In genomic region chr7:128460865-128461228, GRCm38 (mm10) we compare ENCODE assay signal across 8 mouse cellular contexts. TPM values are rescaled to one million over a fixed set of nuclear protein-coding genes. Genes with fewer than 3 reads are reported as not detected.
A peak's percentile ranks its signal among the peaks of the same experiment; 100 is the strongest.
DNase-seq lines count a peak whose midpoint lies in the region; ATAC-seq and TF ChIP-seq lines count a peak whose summit lies in the region.

No protein-coding gene starts in this region.

- no peak for TF ChIP-seq POLR2A in spleen, adult 2 months (IDR thresholded peaks at IDR 0.05; ENCODE audit: low read depth, low read length)

- 0% methylated on average over 21 of the region's 23 CpGs for WGBS in heart, embryonic 10.5 days
- under 1% methylated on average over 21 of the region's 23 CpGs for WGBS in spleen, adult 2 months
- under 1% methylated on average over 21 of the region's 23 CpGs for WGBS in forebrain, embryonic 16.5 days
- 0% methylated on average over 21 of the region's 23 CpGs for WGBS in liver, embryonic 14.5 days (ENCODE audit: insufficient replicate concordance)

- H3K27ac ChIP-seq in heart, embryonic 10.5 days = peak overlapping the region; percentile 99
- peak overlapping the region; percentile 65 for H3K27ac ChIP-seq in spleen, adult 2 months (ENCODE audit: insufficient read depth, low read length)
- H3K27ac ChIP-seq in forebrain, embryonic 16.5 days (ENCODE audit: low read length) = peak overlapping the region; percentile 90
- H3K27ac ChIP-seq in liver, embryonic 14.5 days = peak overlapping the region; percentile 93

- H3K36me3 ChIP-seq in heart, embryonic 10.5 days = no peaks in the 10 kb centered on the region
- H3K36me3 ChIP-seq in spleen, adult 2 months (ENCODE audit: control insufficient read depth, insufficient read depth, low read length) = no peaks in the 10 kb centered on the region
- H3K36me3 ChIP-seq in forebrain, embryonic 16.5 days (ENCODE audit: control insufficient read depth, insufficient read depth) = no peaks in the 10 kb centered on the region
- H3K36me3 ChIP-seq in liver, embryonic 14.5 days (replicated peaks; ENCODE audit: control insufficient read depth, insufficient read depth, low read depth) = no peaks in the 10 kb centered on the region

- H3K27me3 ChIP-seq in heart, embryonic 10.5 days (ENCODE audit: insufficient read depth, poor library complexity, severe bottlenecking) = no peaks in the 10 kb centered on the region
- H3K27me3 ChIP-seq in spleen, adult 2 months (ENCODE audit: control insufficient read depth, insufficient read depth, low read length) = no peaks in the 10 kb centered on the region
- no peaks in the 10 kb centered on the region for H3K27me3 ChIP-seq in forebrain, embryonic 16.5 days (replicated peaks; ENCODE audit: control insufficient read depth, insufficient read depth, low read length)
- H3K27me3 ChIP-seq in liver, embryonic 14.5 days (ENCODE audit: control insufficient read depth, insufficient read depth, low read length) = no peaks in the 10 kb centered on the region

- H3K9ac ChIP-seq in forebrain, embryonic 16.5 days (replicated peaks; ENCODE audit: low read depth, low read length) = peak overlapping the region; percentile 68
- H3K9ac ChIP-seq in liver, embryonic 14.5 days (replicated peaks) = peak overlapping the region; percentile 93

- TF ChIP-seq CTCF in spleen, adult 2 months (IDR thresholded peaks at IDR 0.05; ENCODE audit: extremely low read depth, insufficient read depth, insufficient read length, insufficient replicate concordance) = no peak
- TF ChIP-seq CTCF in liver, embryonic 14.5 days (IDR thresholded peaks at IDR 0.05; ENCODE audit: low read depth) = no peak

- no peak for TF ChIP-seq EP300 in liver, embryonic 14.5 days (IDR thresholded peaks at IDR 0.05; ENCODE audit: low read depth)

- peak overlapping the region; percentile 93 for H3K4me3 ChIP-seq in heart, embryonic 10.5 days
- peak overlapping the region; percentile 99 for H3K4me3 ChIP-seq in spleen, adult 2 months (ENCODE audit: extremely low read depth, insufficient read depth, insufficient read length)
- H3K4me3 ChIP-seq in forebrain, embryonic 16.5 days (replicated peaks; ENCODE audit: low read length) = peak overlapping the region; percentile 78
- H3K4me3 ChIP-seq in liver, embryonic 14.5 days (ENCODE audit: insufficient read depth in 1 of 2, low read depth in 2 of 2, low read length in 2 of 2) = peak overlapping the region; percentile 84 to 94

- H3K9me3 ChIP-seq in heart, embryonic 10.5 days = no peaks in the 10 kb centered on the region
- H3K9me3 ChIP-seq in forebrain, embryonic 16.5 days (ENCODE audit: control insufficient read depth, low read length) = no peaks in the 10 kb centered on the region
- H3K9me3 ChIP-seq in liver, embryonic 14.5 days (ENCODE audit: control insufficient read depth, low read length) = no peaks in the 10 kb centered on the region

- H3K4me1 ChIP-seq in heart, embryonic 10.5 days = peaks cover 21% of the 10 kb centered on the region
- peaks cover 6% of the 10 kb centered on the region for H3K4me1 ChIP-seq in spleen, adult 2 months (ENCODE audit: control insufficient read depth, insufficient read depth, insufficient read length)
- peaks cover 11% of the 10 kb centered on the region for H3K4me1 ChIP-seq in forebrain, embryonic 16.5 days (replicated peaks; ENCODE audit: control insufficient read depth, insufficient read depth, low read length)
- peaks cover 10 to 14% of the 10 kb centered on the region in 2 experiments for H3K4me1 ChIP-seq in liver, embryonic 14.5 days (replicated peaks; ENCODE audit: control insufficient read depth in 2 of 2, insufficient read depth in 2 of 2, low read length in 1 of 2)

- ATAC-seq in forebrain, embryonic 16.5 days = peak; percentile 9; the same call in 1 of the 2 replicates
- ATAC-seq in liver, embryonic 14.5 days (ENCODE audit: insufficient read depth) = peak; percentile 6

- DNase-seq in heart, embryonic 10.5 days (ENCODE audit: low spot score) = no peak
- no peak for DNase-seq in heart, adult 8-10 months (ENCODE audit: low spot score)
- DNase-seq in spleen, adult 2 months (ENCODE audit: low read depth in 1 of 2, low spot score in 2 of 2) = no peak
- DNase-seq in spleen, adult 18-20 months = no peak
- DNase-seq in liver, embryonic 14.5 days (ENCODE audit: low read depth in 3 of 3, low spot score in 3 of 3) = peak in 1 of 3 experiments; percentile 12
- DNase-seq in thymus, postnatal 4 days = peak; percentile 66
- DNase-seq in urinary bladder, postnatal 36 days (ENCODE audit: low spot score in 2 of 2) = no peak

- H3K4me2 ChIP-seq in forebrain, embryonic 16.5 days (ENCODE audit: low read length) = peak overlapping the region; percentile 80
- H3K4me2 ChIP-seq in liver, embryonic 14.5 days (ENCODE audit: low read depth) = peak overlapping the region; percentile 83

RNA-seq across cellular contexts. Expression of gene Tial1, which starts 0.7 kb away (rescaled TPM):
- polyA plus RNA-seq in heart, embryonic 10.5 days (2016; fragmentation: Nextera tagmentation; extraction: Ambion mirVana) = 16.3 and 19.9 TPM in 2 replicates
- 10 to 100 TPM; 41.9 to 46.8 (median 44.8) TPM for total RNA-seq in heart, adult 8-10 months (2022)
- 15.8 and 20.6 TPM in 2 replicates for polyA plus RNA-seq in spleen, adult 2 months (2012; rRNA removed)
- polyA plus RNA-seq in forebrain, embryonic 16.5 days (2015; fragmentation: Nextera tagmentation; extraction: Ambion mirVana) = 30.3 and 33.0 TPM in 2 replicates
- 32.7 and 55.3 TPM in 2 replicates for polyA plus RNA-seq in liver, embryonic 14.5 days (2012; rRNA removed)
- polyA plus RNA-seq in liver, embryonic 14.5 days (2014; fragmentation: Nextera tagmentation; extraction: Ambion mirVana) = 15.2 and 15.5 TPM in 2 replicates

RNA-seq across cellular contexts. Expression of gene Rgs10, which starts 42.3 kb away (rescaled TPM):
- polyA plus RNA-seq in heart, embryonic 10.5 days (2016; fragmentation: Nextera tagmentation; extraction: Ambion mirVana) = 16.4 and 19.3 TPM in 2 replicates
- total RNA-seq in heart, adult 8-10 months (2022) = 10 to 100 TPM in 1 of 4 experiments, 1 to 10 TPM in 3; 6.9 to 11.3 (median 9.2) TPM
- 20.8 and 21.6 TPM in 2 replicates for polyA plus RNA-seq in spleen, adult 2 months (2012; rRNA removed)
- 19.9 and 25.4 TPM in 2 replicates for polyA plus RNA-seq in forebrain, embryonic 16.5 days (2015; fragmentation: Nextera tagmentation; extraction: Ambion mirVana)
- polyA plus RNA-seq in liver, embryonic 14.5 days (2012; rRNA removed) = 24.4 and 36.3 TPM in 2 replicates
- 45.8 and 53.0 TPM in 2 replicates for polyA plus RNA-seq in liver, embryonic 14.5 days (2014; fragmentation: Nextera tagmentation; extraction: Ambion mirVana)
